Mouse (Mus musculus) heart, embryonic 10.5 days (tissue): ENCODE results near the gene Xrcc6. TPM values are rescaled to one million over a fixed set of nuclear protein-coding genes. Genes with fewer than 3 reads are reported as not detected.

Experiments
- DNase-seq: peaks from one replicate; pipeline ENCODE4 v3.0.0-alpha.2; 2017; ENCODE audit warnings: low spot score
- H3K27ac ChIP-seq: fragments of 300-500 bp; sonication (generic); 2 replicates; pipeline ENCODE4 v1.5.1; 2016; ENCODE audit warnings: mild to moderate bottlenecking
- H3K27me3 ChIP-seq: fragments of 300-500 bp; sonication (generic); 2 replicates; pipeline ENCODE4 v1.6.1; 2016; ENCODE audit warnings: mild to moderate bottlenecking; ENCODE audit not compliant: poor library complexity, insufficient read depth, severe bottlenecking
- H3K36me3 ChIP-seq: fragments of 300-500 bp; sonication (generic); 2 replicates; pipeline ENCODE4 v1.6.1; 2016; ENCODE audit warnings: mild to moderate bottlenecking, moderate library complexity
- H3K4me1 ChIP-seq: fragments of 300-500 bp; sonication (generic); 2 replicates; pipeline ENCODE4 v1.6.1; 2016; ENCODE audit warnings: mild to moderate bottlenecking
- H3K4me3 ChIP-seq: fragments of 300-500 bp; sonication (generic); 2 replicates; pipeline ENCODE4 v1.5.1; 2016; ENCODE audit warnings: mild to moderate bottlenecking, moderate library complexity
- H3K9me3 ChIP-seq: fragments of 300-500 bp; sonication (generic); 2 replicates; pipeline ENCODE4 v1.6.1; 2016; ENCODE audit warnings: mild to moderate bottlenecking, moderate library complexity
- WGBS: fragments of 180-500 bp; shearing (Covaris S2); methylation state at CpG from one replicate; pipeline ENCODE4 v1.1.7; 2016; 5-methylcytosine and 5-hydroxymethylcytosine counted together
- polyA plus RNA-seq: library from polyadenylated mRNA; unstranded; fragments of >200 nt; fragmentation: Nextera tagmentation; extraction: Ambion mirVana; gene quantifications from 2 replicates; pipeline ENCODE4 v1.2.1, GENCODE M21; 2016

Gene Xrcc6
- polyA plus RNA-seq, 1 experiment from 2014 or later: 99.8 TPM

DNA sequence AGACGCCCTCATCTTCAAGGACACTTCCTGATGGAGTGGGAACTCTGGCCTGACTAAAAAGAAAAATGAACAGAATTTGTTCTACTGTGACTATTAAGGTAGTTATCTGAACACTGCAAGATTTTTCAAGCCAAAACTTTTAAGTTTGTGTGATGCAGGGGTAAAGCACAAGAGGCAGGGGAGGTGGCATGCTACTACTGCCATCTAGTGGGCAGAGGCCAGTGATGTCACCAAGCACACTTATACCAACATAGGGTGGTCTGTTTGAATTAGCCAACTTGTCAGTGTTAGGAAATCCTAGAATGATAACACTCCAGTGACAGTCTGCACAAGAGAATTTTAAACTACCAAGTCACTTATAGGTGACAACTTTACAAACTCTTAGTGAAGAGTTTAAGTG, 53.0 kb downstream of the Xrcc6 start:
- 93% methylated on average over 1 of the region's 1 CpGs for WGBS
- no peak overlapping the region for H3K4me3 ChIP-seq
- peaks cover 67% of the 10 kb centered on the region for H3K36me3 ChIP-seq
- H3K9me3 ChIP-seq: no peaks in the 10 kb centered on the region
- H3K27me3 ChIP-seq: no peaks in the 10 kb centered on the region
- no peak for DNase-seq
- no peak overlapping the region for H3K27ac ChIP-seq
- H3K4me1 ChIP-seq: peaks cover 4% of the 10 kb centered on the region; the same call in 1 of the 2 replicates

- H3K4me1 ChIP-seq: peaks cover 13% of the 10 kb centered on the region
- no peaks in the 10 kb centered on the region for H3K9me3 ChIP-seq
- WGBS: 96% methylated on average over 7 of the region's 7 CpGs
- H3K36me3 ChIP-seq: peaks cover 34% of the 10 kb centered on the region
- no peak overlapping the region for H3K4me3 ChIP-seq
- no peak overlapping the region for H3K27ac ChIP-seq
- DNase-seq: no peak
- peaks cover 3% of the 10 kb centered on the region; the same call in 1 of the 2 replicates for H3K27me3 ChIP-seq
Measured at GRCm38 (mm10) chr15:82044166-82044784, 56.6 kb downstream of the Xrcc6 start.

GRCm38 (mm10) chr15:82046246-82046891, 58.7 kb downstream of the Xrcc6 start:
- Histone ChIP-seq H3K4me1 (peaks cover 13% of the 10 kb centered on the region), H3K27ac (peak overlapping the region; percentile 98), H3K27me3 (peaks cover 6% of the 10 kb centered on the region; the same call in 1 of the 2 replicates), H3K36me3 (peaks cover 17% of the 10 kb centered on the region), H3K9me3 (no peaks in the 10 kb centered on the region), H3K4me3 (peak overlapping the region; percentile 99)
- 5% methylated on average over 26 of the region's 26 CpGs for whole genome bisulfite sequencing
- DNase-seq: no peak

GRCm38 (mm10) chr15:82047080-82047883, 59.6 kb downstream of the Xrcc6 start, which contains the start of gene Snu13:
Snu13 (minus strand) TSS chr15:82047598.
- Histone ChIP-seq H3K36me3 (peaks cover 15% of the 10 kb centered on the region), H3K27me3 (peaks cover 6% of the 10 kb centered on the region), H3K4me1 (peaks cover 13% of the 10 kb centered on the region), H3K4me3 (peak within 1 kb of the TSS; percentile 99), H3K9me3 (no peaks in the 10 kb centered on the region), H3K27ac (peak within 1 kb of the TSS; percentile 98)
- DNase-seq: peak; percentile 95
- WGBS: 1% methylated on average over 74 of the region's 74 CpGs

DNA sequence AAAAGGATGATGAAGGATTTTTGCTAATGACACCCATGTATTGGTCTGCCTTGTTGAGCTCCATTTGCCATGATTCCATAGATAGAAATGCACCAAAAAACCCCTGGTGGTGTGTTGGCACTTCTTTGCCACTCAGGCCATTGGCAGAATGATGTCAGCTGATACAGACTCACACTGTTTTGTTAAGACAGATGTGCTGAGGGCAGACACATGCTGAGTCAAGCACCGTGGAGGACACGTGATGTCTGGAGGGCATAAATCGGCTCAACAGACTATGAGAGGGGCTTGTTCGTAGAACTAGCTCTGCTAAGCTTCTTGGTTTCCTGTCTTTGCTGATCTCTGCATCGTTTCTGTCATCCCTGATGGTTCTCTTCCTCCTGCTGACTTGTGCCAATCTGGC, 64.9 kb downstream of the Xrcc6 start:
- Histone ChIP-seq H3K4me3 (no peak overlapping the region), H3K36me3 (no peaks in the 10 kb centered on the region), H3K9me3 (no peaks in the 10 kb centered on the region), H3K27ac (no peak overlapping the region), H3K4me1 (no peaks in the 10 kb centered on the region), H3K27me3 (peaks cover 6% of the 10 kb centered on the region)
- no peak for DNase-seq
- 54% methylated on average over 5 of the region's 5 CpGs for WGBS

- no peak for DNase-seq
- H3K4me3 ChIP-seq: no peak within 1 kb of the TSS
- no peak within 1 kb of the TSS for H3K27ac ChIP-seq
- no peaks in the 10 kb centered on the region for H3K36me3 ChIP-seq
- H3K4me1 ChIP-seq: no peaks in the 10 kb centered on the region
- no peaks in the 10 kb centered on the region for H3K9me3 ChIP-seq
- 79% methylated on average over 1 of the region's 1 CpGs for WGBS
- H3K27me3 ChIP-seq: peaks cover 22% of the 10 kb centered on the region
Measured at GRCm38 (mm10) chr15:82058719-82059201, 71.1 kb downstream of the Xrcc6 start, which contains the start of gene 4930407I10Rik. 4930407I10Rik (plus strand) TSS chr15:82059151.

DNA sequence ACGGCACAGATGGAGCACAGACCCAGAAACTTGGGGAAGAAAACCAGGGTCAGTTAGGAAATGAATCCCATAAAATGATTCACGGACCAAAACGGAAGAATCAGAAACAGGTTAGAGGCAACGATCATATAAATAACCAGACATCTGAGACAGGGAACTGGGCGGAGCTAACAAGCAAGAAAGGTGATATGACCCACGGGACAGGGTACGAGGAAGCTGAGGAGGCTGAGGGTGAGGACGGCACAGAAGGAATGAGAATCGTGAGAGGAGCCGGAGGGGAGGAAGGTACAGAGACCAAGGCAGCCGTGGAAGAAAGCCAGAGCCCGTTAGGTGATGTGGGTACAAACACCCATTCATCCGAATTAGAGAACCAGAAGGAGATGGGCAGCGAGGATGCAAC, 76.3 kb downstream of the Xrcc6 start:
- no peak for DNase-seq
- WGBS: 60% methylated on average over 14 of the region's 14 CpGs
- Histone ChIP-seq H3K4me3 (no peak overlapping the region), H3K27ac (no peak overlapping the region), H3K27me3 (peaks cover 69% of the 10 kb centered on the region), H3K36me3 (no peaks in the 10 kb centered on the region), H3K9me3 (no peaks in the 10 kb centered on the region), H3K4me1 (no peaks in the 10 kb centered on the region)

GRCm38 (mm10) chr15:82065511-82065910, 77.9 kb downstream of the Xrcc6 start:
- Histone ChIP-seq H3K4me1 (peaks cover 5% of the 10 kb centered on the region), H3K27ac (no peak overlapping the region), H3K9me3 (no peaks in the 10 kb centered on the region), H3K36me3 (no peaks in the 10 kb centered on the region), H3K27me3 (peaks cover 85% of the 10 kb centered on the region), H3K4me3 (no peak overlapping the region)
- DNase-seq: no peak
- 21% methylated on average over 7 of the region's 7 CpGs for WGBS

- no peaks in the 10 kb centered on the region for H3K36me3 ChIP-seq
- no peaks in the 10 kb centered on the region for H3K9me3 ChIP-seq
- WGBS: 19% methylated on average over 40 of the region's 40 CpGs
- peaks cover 5% of the 10 kb centered on the region for H3K4me1 ChIP-seq
- H3K27me3 ChIP-seq: peaks cover 71% of the 10 kb centered on the region
- H3K4me3 ChIP-seq: peak within 1 kb of the TSS; percentile 41
- no peak for DNase-seq
- no peak within 1 kb of the TSS for H3K27ac ChIP-seq
Measured at GRCm38 (mm10) chr15:82069898-82070297, 82.3 kb downstream of the Xrcc6 start, which contains the start of gene Mei1. Mei1 (plus strand) TSS chr15:82069996.

- Histone ChIP-seq H3K36me3 (no peaks in the 10 kb centered on the region), H3K9me3 (no peaks in the 10 kb centered on the region), H3K4me1 (peaks cover 5% of the 10 kb centered on the region), H3K27me3 (peaks cover 54% of the 10 kb centered on the region), H3K4me3 (no peak overlapping the region), H3K27ac (no peak overlapping the region)
- DNase-seq: no peak
- WGBS: 84% methylated on average over 26 of the region's 26 CpGs
Measured at GRCm38 (mm10) chr15:82071816-82072469, 84.3 kb downstream of the Xrcc6 start.

GRCm38 (mm10) chr15:82073490-82073889, 85.9 kb downstream of the Xrcc6 start:
- H3K4me1 ChIP-seq: peaks cover 5% of the 10 kb centered on the region
- no peaks in the 10 kb centered on the region for H3K36me3 ChIP-seq
- no peaks in the 10 kb centered on the region for H3K9me3 ChIP-seq
- 84% methylated on average over 7 of the region's 7 CpGs for WGBS
- no peak overlapping the region for H3K4me3 ChIP-seq
- DNase-seq: no peak
- peaks cover 47% of the 10 kb centered on the region for H3K27me3 ChIP-seq
- no peak overlapping the region for H3K27ac ChIP-seq

- Histone ChIP-seq H3K4me1 (no peaks in the 10 kb centered on the region), H3K27me3 (peaks cover 17% of the 10 kb centered on the region; the same call in 1 of the 2 replicates), H3K27ac (no peak overlapping the region), H3K9me3 (no peaks in the 10 kb centered on the region), H3K4me3 (no peak overlapping the region), H3K36me3 (no peaks in the 10 kb centered on the region)
- DNase-seq: no peak
- WGBS: 50% methylated on average over 10 of the region's 10 CpGs
Measured at GRCm38 (mm10) chr15:82079883-82080282, 92.2 kb downstream of the Xrcc6 start.
